Mouse (Mus musculus) limb, embryonic 11.5 days (tissue): ENCODE data around the gene Grap. TPM values are rescaled to one million over a fixed set of nuclear protein-coding genes. Genes with fewer than 3 reads are reported as not detected.

ENCODE experiments used
- ATAC-seq: fragments of 200-750 bp; cut with Nextera tagmentation; 2 replicates; pipeline ENCODE4 v1.8.0; 2017; ENCODE audit warnings: low read depth; ENCODE audit not compliant: insufficient number of reproducible peaks, low FRiP score, low TSS enrichment
- DNase-seq: peaks from one replicate; pipeline ENCODE4 v3.0.0-alpha.2; 2015; ENCODE audit warnings: low spot score
- H3K27ac ChIP-seq: fragments of 300-500 bp; sonication (generic); replicated peaks from 2 replicates; pipeline ENCODE4 v1.5.1; 2014; ENCODE audit warnings: low read depth, mild to moderate bottlenecking, low read length
- H3K27me3 ChIP-seq: fragments of 300-500 bp; sonication (generic); 2 replicates; pipeline ENCODE4 v1.6.1; 2014; ENCODE audit warnings: mild to moderate bottlenecking, low read length, mixed read lengths; ENCODE audit not compliant: control insufficient read depth, insufficient read depth
- H3K36me3 ChIP-seq: fragments of 300-500 bp; sonication (generic); 2 replicates; pipeline ENCODE4 v1.6.1; 2014; ENCODE audit warnings: mild to moderate bottlenecking, low read length, moderate library complexity, mixed read lengths; ENCODE audit not compliant: control insufficient read depth, insufficient read depth
- H3K4me1 ChIP-seq: fragments of 300-500 bp; sonication (generic); 2 replicates; pipeline ENCODE4 v1.6.1; 2014; ENCODE audit warnings: low read length, mixed read lengths; ENCODE audit not compliant: control insufficient read depth, insufficient read depth
- H3K4me2 ChIP-seq: fragments of 300-500 bp; sonication (generic); 2 replicates; pipeline ENCODE4 v1.6.1; 2014; ENCODE audit warnings: low read depth, mild to moderate bottlenecking, moderate library complexity; ENCODE audit not compliant: severe bottlenecking
- H3K4me3 ChIP-seq: fragments of 300-500 bp; sonication (generic); 2 replicates; pipeline ENCODE4 v1.5.1; 2014; ENCODE audit warnings: low read depth, low read length
- H3K9ac ChIP-seq: fragments of 300-500 bp; sonication (generic); 2 replicates; pipeline ENCODE4 v1.6.1; 2014; ENCODE audit warnings: mild to moderate bottlenecking, low read length
- H3K9me3 ChIP-seq: fragments of 300-500 bp; sonication (generic); 2 replicates; pipeline ENCODE4 v1.6.1; 2016; ENCODE audit warnings: low read length; ENCODE audit not compliant: control insufficient read depth
- WGBS: fragments of 180-500 bp; shearing (Covaris S2); extraction: QIAGEN DNeasy Blood & Tissue Kit; methylation state at CpG from one replicate; pipeline ENCODE4 v1.1.7; 2014; 5-methylcytosine and 5-hydroxymethylcytosine counted together
- polyA plus RNA-seq: library from polyadenylated mRNA; unstranded; fragments of >200 nt; fragmentation: Nextera tagmentation; extraction: Ambion mirVana; gene quantifications from 2 replicates; pipeline ENCODE4 v1.2.1, GENCODE M21; 2014

Grap gene
- 4.1 and 5.2 TPM in 2 replicates for polyA plus RNA-seq

- 73% methylated on average over 10 of the region's 10 CpGs for WGBS
- no peak within 1 kb of the TSS for H3K4me2 ChIP-seq
- no peaks in the 10 kb centered on the region for H3K9me3 ChIP-seq
- DNase-seq = no peak
- ATAC-seq = no peak
- no peak within 1 kb of the TSS for H3K27ac ChIP-seq
- H3K9ac ChIP-seq = no peak within 1 kb of the TSS
- H3K4me3 ChIP-seq = no peak within 1 kb of the TSS
- no peaks in the 10 kb centered on the region for H3K27me3 ChIP-seq
- H3K4me1 ChIP-seq = no peaks in the 10 kb centered on the region
- no peaks in the 10 kb centered on the region for H3K36me3 ChIP-seq
Observed at GRCm38 (mm10) chr11:61652686-61653447, at the start of gene Grap. Grap (plus strand) TSS chr11:61653265.

GRCm38 (mm10) chr11:61608072-61608471 is 45.0 kb upstream of the Grap start:
- DNase-seq = no peak
- Histone ChIP-seq H3K9ac (no peak overlapping the region), H3K4me2 (no peak overlapping the region), H3K9me3 (no peaks in the 10 kb centered on the region), H3K4me3 (no peak overlapping the region), H3K27me3 (no peaks in the 10 kb centered on the region), H3K36me3 (no peaks in the 10 kb centered on the region), H3K27ac (no peak overlapping the region), H3K4me1 (no peaks in the 10 kb centered on the region)
- no peak for ATAC-seq
- WGBS = 82% methylated on average over 4 of the region's 4 CpGs

- Histone ChIP-seq H3K4me3 (no peak overlapping the region), H3K4me1 (peaks cover 6% of the 10 kb centered on the region; the same call in 1 of the 2 replicates), H3K9me3 (no peaks in the 10 kb centered on the region), H3K27me3 (no peaks in the 10 kb centered on the region), H3K9ac (no peak overlapping the region), H3K4me2 (no peak overlapping the region), H3K27ac (no peak overlapping the region), H3K36me3 (no peaks in the 10 kb centered on the region)
- 78% methylated on average over 3 of the region's 3 CpGs for WGBS
- DNase-seq (no peak), ATAC-seq (no peak)
Observed at GRCm38 (mm10) chr11:61611197-61611596, 41.9 kb upstream of the Grap start.

- Histone ChIP-seq H3K4me3 (no peak overlapping the region), H3K9me3 (no peaks in the 10 kb centered on the region), H3K27me3 (no peaks in the 10 kb centered on the region), H3K9ac (no peak overlapping the region), H3K4me1 (peaks cover 9% of the 10 kb centered on the region; the same call in 1 of the 2 replicates), H3K36me3 (no peaks in the 10 kb centered on the region), H3K27ac (no peak overlapping the region), H3K4me2 (no peak overlapping the region)
- DNase-seq = no peak
- 90% methylated on average over 4 of the region's 4 CpGs for WGBS
- no peak for ATAC-seq
Observed at GRCm38 (mm10) chr11:61612116-61612635, 40.9 kb upstream of the Grap start.

GRCm38 (mm10) chr11:61614401-61614800 is 38.7 kb upstream of the Grap start:
- no peak overlapping the region for H3K4me3 ChIP-seq
- no peak overlapping the region for H3K9ac ChIP-seq
- H3K9me3 ChIP-seq = no peaks in the 10 kb centered on the region
- no peak for DNase-seq
- 59% methylated on average over 5 of the region's 5 CpGs for WGBS
- H3K27ac ChIP-seq = no peak overlapping the region
- no peak overlapping the region for H3K4me2 ChIP-seq
- peaks cover 9% of the 10 kb centered on the region; the same call in 1 of the 2 replicates for H3K4me1 ChIP-seq
- no peaks in the 10 kb centered on the region for H3K36me3 ChIP-seq
- ATAC-seq = no peak
- H3K27me3 ChIP-seq = no peaks in the 10 kb centered on the region

- no peaks in the 10 kb centered on the region for H3K9me3 ChIP-seq
- peak overlapping the region; percentile 54 for H3K4me2 ChIP-seq
- ATAC-seq (no peak), DNase-seq (peak; percentile 58)
- H3K4me3 ChIP-seq = peak overlapping the region; percentile 26
- no peak overlapping the region for H3K27ac ChIP-seq
- H3K27me3 ChIP-seq = no peaks in the 10 kb centered on the region
- H3K9ac ChIP-seq = peak overlapping the region; percentile 43
- 5% methylated on average over 18 of the region's 22 CpGs for WGBS
- peaks cover 9% of the 10 kb centered on the region; the same call in 1 of the 2 replicates for H3K4me1 ChIP-seq
- no peaks in the 10 kb centered on the region for H3K36me3 ChIP-seq
Observed at GRCm38 (mm10) chr11:61615686-61616522, 37.2 kb upstream of the Grap start.

GRCm38 (mm10) chr11:61616523-61617292 is 36.4 kb upstream of the Grap start:
- Histone ChIP-seq H3K27ac (no peak overlapping the region), H3K4me1 (peaks cover 9% of the 10 kb centered on the region; the same call in 1 of the 2 replicates), H3K4me3 (no peak overlapping the region), H3K4me2 (no peak overlapping the region), H3K36me3 (no peaks in the 10 kb centered on the region), H3K9ac (no peak overlapping the region), H3K9me3 (no peaks in the 10 kb centered on the region), H3K27me3 (no peaks in the 10 kb centered on the region)
- DNase-seq (no peak), ATAC-seq (no peak)
- 73% methylated on average over 9 of the region's 9 CpGs for WGBS
